Mouse (Mus musculus): Measurements from ENCODE around the gene Dyrk3. TPM values are rescaled to one million over a fixed set of nuclear protein-coding genes. Genes with fewer than 3 reads are reported as not detected.

Dyrk3 gene
- polyA plus RNA-seq, 1 experiment from 2014 or later, result 20.9 TPM

GRCm38 (mm10) chr1:131085957-131086739 lies 52.0 kb downstream of the Dyrk3 start:
- H3K9me3 ChIP-seq, result no peaks in the 10 kb centered on the region
- no peaks in the 10 kb centered on the region for H3K27me3 ChIP-seq
- 10% methylated on average over 4 of the region's 4 CpGs for WGBS
- H3K36me3 ChIP-seq (replicated peaks), result no peaks in the 10 kb centered on the region
- H3K4me3 ChIP-seq (replicated peaks), result no peak overlapping the region
- H3K27ac ChIP-seq, result peak overlapping the region; percentile 78
- H3K9ac ChIP-seq, result no peak overlapping the region
- H3K4me1 ChIP-seq, result peaks cover 87% of the 10 kb centered on the region
- H3K4me2 ChIP-seq, result peak overlapping the region; percentile 11; the same call in 1 of the 2 replicates
- peak; percentile 24; the same call in 1 of the 2 replicates for ATAC-seq (ENCODE audit: low FRiP score)

- H3K9ac ChIP-seq, result no peak overlapping the region
- ATAC-seq (ENCODE audit: low FRiP score), result no peak
- H3K27ac ChIP-seq, result no peak overlapping the region
- H3K27me3 ChIP-seq, result no peaks in the 10 kb centered on the region
- no peak overlapping the region for H3K4me3 ChIP-seq (replicated peaks)
- H3K9me3 ChIP-seq, result no peaks in the 10 kb centered on the region
- H3K4me1 ChIP-seq, result peaks cover 87% of the 10 kb centered on the region
- no peak overlapping the region for H3K4me2 ChIP-seq
- 62% methylated on average over 3 of the region's 3 CpGs for WGBS
- no peaks in the 10 kb centered on the region for H3K36me3 ChIP-seq (replicated peaks)
Observed at GRCm38 (mm10) chr1:131085272-131085671, 52.9 kb downstream of the Dyrk3 start.

GRCm38 (mm10) chr1:131084289-131084688 lies 53.9 kb downstream of the Dyrk3 start:
- peak; percentile 16; the same call in 1 of the 2 replicates for ATAC-seq (ENCODE audit: low FRiP score)
- no peaks in the 10 kb centered on the region for H3K36me3 ChIP-seq (replicated peaks)
- no peaks in the 10 kb centered on the region for H3K9me3 ChIP-seq
- no peak overlapping the region for H3K9ac ChIP-seq
- H3K4me3 ChIP-seq (replicated peaks), result no peak overlapping the region
- no peak overlapping the region; the same call in 1 of the 2 replicates for H3K4me2 ChIP-seq
- 24% methylated on average over 8 of the region's 8 CpGs for WGBS
- H3K27me3 ChIP-seq, result no peaks in the 10 kb centered on the region
- peak overlapping the region; percentile 67; the same call in 1 of the 2 replicates for H3K27ac ChIP-seq
- peaks cover 87% of the 10 kb centered on the region for H3K4me1 ChIP-seq

- H3K27me3 ChIP-seq, result no peaks in the 10 kb centered on the region
- 75% methylated on average over 4 of the region's 4 CpGs for WGBS
- H3K4me2 ChIP-seq, result no peak overlapping the region
- peak overlapping the region; percentile 53; the same call in 1 of the 2 replicates for H3K27ac ChIP-seq
- no peak overlapping the region for H3K4me3 ChIP-seq (replicated peaks)
- H3K36me3 ChIP-seq (replicated peaks), result no peaks in the 10 kb centered on the region
- no peak for ATAC-seq (ENCODE audit: low FRiP score)
- peaks cover 87% of the 10 kb centered on the region for H3K4me1 ChIP-seq
- H3K9ac ChIP-seq, result no peak overlapping the region
- H3K9me3 ChIP-seq, result no peaks in the 10 kb centered on the region
Observed at GRCm38 (mm10) chr1:131083609-131084008, 54.5 kb downstream of the Dyrk3 start.

- Histone ChIP-seq H3K27me3 (no peaks in the 10 kb centered on the region), H3K27ac (no peak overlapping the region), H3K4me3 (replicated peaks) (no peak overlapping the region), H3K36me3 (replicated peaks) (no peaks in the 10 kb centered on the region), H3K9ac (no peak overlapping the region), H3K9me3 (no peaks in the 10 kb centered on the region), H3K4me2 (no peak overlapping the region), H3K4me1 (peaks cover 87% of the 10 kb centered on the region)
- ATAC-seq (ENCODE audit: low FRiP score), result no peak
- WGBS, result 78% methylated on average over 5 of the region's 5 CpGs
Observed at GRCm38 (mm10) chr1:131083122-131083521, 55.0 kb downstream of the Dyrk3 start.

GRCm38 (mm10) chr1:131080686-131081085 lies 57.5 kb downstream of the Dyrk3 start:
- Histone ChIP-seq H3K4me1 (peaks cover 86% of the 10 kb centered on the region), H3K36me3 (replicated peaks) (no peaks in the 10 kb centered on the region), H3K4me3 (replicated peaks) (no peak overlapping the region), H3K9ac (no peak overlapping the region), H3K27me3 (no peaks in the 10 kb centered on the region), H3K4me2 (no peak overlapping the region), H3K9me3 (no peaks in the 10 kb centered on the region), H3K27ac (peak overlapping the region; percentile 91)
- 78% methylated on average over 1 of the region's 1 CpGs for WGBS
- no peak for ATAC-seq (ENCODE audit: low FRiP score)

- ATAC-seq (ENCODE audit: low FRiP score), result no peak
- H3K27me3 ChIP-seq, result no peaks in the 10 kb centered on the region
- H3K4me3 ChIP-seq (replicated peaks), result no peak overlapping the region
- H3K27ac ChIP-seq, result peak overlapping the region; percentile 91
- H3K9ac ChIP-seq, result no peak overlapping the region
- H3K9me3 ChIP-seq, result no peaks in the 10 kb centered on the region
- peaks cover 86% of the 10 kb centered on the region for H3K4me1 ChIP-seq
- H3K4me2 ChIP-seq, result no peak overlapping the region
- WGBS, result 80% methylated on average over 4 of the region's 4 CpGs
- no peaks in the 10 kb centered on the region for H3K36me3 ChIP-seq (replicated peaks)
Observed at GRCm38 (mm10) chr1:131079762-131080161, 58.4 kb downstream of the Dyrk3 start.

GRCm38 (mm10) chr1:131078761-131079330 lies 59.3 kb downstream of the Dyrk3 start:
- Histone ChIP-seq H3K4me2 (peak overlapping the region; percentile 17; the same call in 1 of the 2 replicates), H3K36me3 (replicated peaks) (no peaks in the 10 kb centered on the region), H3K4me3 (replicated peaks) (no peak overlapping the region), H3K27me3 (no peaks in the 10 kb centered on the region), H3K9ac (no peak overlapping the region), H3K9me3 (no peaks in the 10 kb centered on the region), H3K4me1 (peaks cover 86% of the 10 kb centered on the region), H3K27ac (peak overlapping the region; percentile 91)
- WGBS, result 5% methylated on average over 3 of the region's 3 CpGs
- ATAC-seq (ENCODE audit: low FRiP score), result peak; percentile 94

Other genes with a start within 250 kb of the Dyrk3 start
- not detected in 2 replicates for gene Il20, start 226.9 kb downstream of the Dyrk3 start, polyA plus RNA-seq (2016; fragmentation: Nextera tagmentation; extraction: Ambion mirVana)
- not detected in 2 replicates for gene Il19, start 198.2 kb downstream of the Dyrk3 start, polyA plus RNA-seq (2016; fragmentation: Nextera tagmentation; extraction: Ambion mirVana)
- not detected in 2 replicates for gene Il10, start 118.5 kb downstream of the Dyrk3 start, polyA plus RNA-seq (2016; fragmentation: Nextera tagmentation; extraction: Ambion mirVana)
- 51.0 and 55.3 TPM in 2 replicates for gene Mapkapk2, start 40.5 kb downstream of the Dyrk3 start, polyA plus RNA-seq (2016; fragmentation: Nextera tagmentation; extraction: Ambion mirVana)
- 54.8 and 56.0 TPM in 2 replicates for gene Eif2d, start 14.8 kb upstream of the Dyrk3 start, polyA plus RNA-seq (2016; fragmentation: Nextera tagmentation; extraction: Ambion mirVana)
- gene Rassf5, start 106.9 kb upstream of the Dyrk3 start, polyA plus RNA-seq (2016; fragmentation: Nextera tagmentation; extraction: Ambion mirVana), result 0.98 and 1.1 TPM in 2 replicates
- gene Ikbke, start 141.3 kb upstream of the Dyrk3 start, polyA plus RNA-seq (2016; fragmentation: Nextera tagmentation; extraction: Ambion mirVana), result 0.72 and 0.88 TPM in 2 replicates

Data from forebrain, embryonic 12.5 days (tissue).